Mouse (Mus musculus) heart, postnatal 0 days (tissue): ENCODE measurements around the gene Slc25a41. TPM values are rescaled to one million over a fixed set of nuclear protein-coding genes. Genes with fewer than 3 reads are reported as not detected.
A peak's percentile ranks its signal among the peaks of the same experiment; 100 is the strongest.

Experiments
- ATAC-seq: fragments of 200-750 bp; cut with Nextera tagmentation; 2 replicates; pipeline ENCODE4 v1.8.0; 2017; ENCODE audit warnings: low read depth, moderate number of reproducible peaks, moderate library complexity; ENCODE audit not compliant: insufficient read depth
- DNase-seq: peaks from one replicate; pipeline ENCODE4 v3.0.0-alpha.2; 2016; ENCODE audit warnings: low spot score
- H3K27ac ChIP-seq: fragments of 300-500 bp; sonication (generic); 2 replicates; pipeline ENCODE4 v1.5.1; 2014; ENCODE audit warnings: low read depth, mild to moderate bottlenecking
- H3K27me3 ChIP-seq: fragments of 300-500 bp; sonication (generic); 2 replicates; pipeline ENCODE4 v1.6.1; 2014; ENCODE audit warnings: low read length, mixed read lengths; ENCODE audit not compliant: control insufficient read depth, insufficient read depth
- H3K36me3 ChIP-seq: fragments of 300-500 bp; sonication (generic); replicated peaks from 2 replicates; pipeline ENCODE4 v1.6.1; 2014; ENCODE audit warnings: low read length, mixed read lengths; ENCODE audit not compliant: control insufficient read depth, insufficient read depth
- H3K4me1 ChIP-seq: fragments of 300-500 bp; sonication (generic); 2 replicates; pipeline ENCODE4 v1.6.1; 2014; ENCODE audit warnings: antibody characterized with exemption; ENCODE audit not compliant: control insufficient read depth, insufficient read depth
- H3K4me2 ChIP-seq: fragments of 300-500 bp; sonication (generic); 2 replicates; pipeline ENCODE4 v1.6.1; 2014; ENCODE audit warnings: low read depth, mild to moderate bottlenecking, low read length, moderate library complexity
- H3K4me3 ChIP-seq: fragments of 300-500 bp; sonication (generic); 2 replicates; pipeline ENCODE4 v1.5.1; 2014; ENCODE audit warnings: low read depth, low read length
- H3K9ac ChIP-seq: fragments of 300-500 bp; sonication (generic); replicated peaks from 2 replicates; pipeline ENCODE4 v1.6.1; 2014; ENCODE audit warnings: low read depth, low read length, mixed read lengths
- H3K9me3 ChIP-seq: fragments of 300-500 bp; sonication (generic); replicated peaks from 2 replicates; pipeline ENCODE4 v1.6.1; 2016; ENCODE audit warnings: low read length; ENCODE audit not compliant: control insufficient read depth
- CTCF ChIP-seq: IDR thresholded peaks from 2 replicates; pipeline ENCODE4 v1.5.1; 2016; ENCODE audit warnings: antibody characterized with exemption, control low read depth, low read depth
- EP300 ChIP-seq: IDR thresholded peaks from 2 replicates; pipeline ENCODE4 v1.6.1; 2016; ENCODE audit warnings: antibody characterized with exemption, low read depth
- WGBS: fragments of 180-500 bp; shearing (Covaris S2); extraction: QIAGEN DNeasy Blood & Tissue Kit; methylation state at CpG from one replicate; pipeline ENCODE4 v1.1.7; 2014; 5-methylcytosine and 5-hydroxymethylcytosine counted together
- polyA plus RNA-seq: library from polyadenylated mRNA; unstranded; fragments of >200 nt; fragmentation: Nextera tagmentation; extraction: Ambion mirVana; gene quantifications from 2 replicates; pipeline ENCODE4 v1.2.1, GENCODE M21; 2015
- total RNA-seq: library from RNA; depleted of rRNA; stranded (reverse); fragments of >200 nt; gene quantifications from 2 replicates; pipeline ENCODE4 v1.2.3, GENCODE M21; 2014; ENCODE audit warnings: low replicate concordance

The Slc25a41 gene
- total and polyA plus RNA-seq, 2 experiments from 2014 or later: not detected

DNA sequence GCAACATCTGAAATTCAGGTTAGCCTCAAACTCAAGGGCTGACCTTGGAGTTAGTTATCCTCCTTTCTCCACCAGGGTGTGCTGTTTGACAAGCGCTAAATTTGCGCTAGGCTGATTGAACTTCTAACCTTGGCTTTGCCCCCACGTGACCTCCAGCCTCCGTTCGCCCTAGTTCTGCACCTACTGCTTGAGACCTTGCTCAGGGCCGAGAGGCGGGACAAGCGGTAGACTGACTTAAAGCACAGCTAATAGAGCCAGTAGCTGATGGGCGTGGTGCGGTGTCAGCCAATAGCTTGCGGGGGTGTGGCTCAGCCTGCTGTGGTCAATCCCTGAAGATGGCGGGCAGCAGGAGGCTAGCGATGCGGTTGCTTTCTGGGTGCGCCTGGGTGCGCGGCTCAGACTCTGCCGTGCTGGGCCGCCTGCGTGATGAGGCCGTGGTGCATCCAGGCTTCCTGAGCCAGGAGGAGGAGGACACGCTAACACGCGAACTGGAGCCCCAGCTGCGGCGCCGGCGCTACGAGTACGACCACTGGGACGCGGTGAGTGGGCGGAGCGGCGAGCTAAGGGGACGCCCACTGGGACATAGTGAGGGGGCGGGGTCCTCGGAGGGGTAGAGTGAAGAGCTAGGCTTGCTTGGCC, 44.3 kb downstream of the Slc25a41 start, which contains the start of gene Alkbh7:
TSS of gene Alkbh7 (plus strand) at position 311 of the 639 bp plus-strand sequence.
- Histone ChIP-seq H3K9me3 (no peaks in the 10 kb centered on the region), H3K36me3 (peaks cover 48% of the 10 kb centered on the region), H3K27me3 (no peaks in the 10 kb centered on the region), H3K4me3 (peak within 1 kb of the TSS; percentile 88), H3K27ac (peak within 1 kb of the TSS; percentile 84), H3K4me2 (peak within 1 kb of the TSS; percentile 65), H3K9ac (peak within 1 kb of the TSS; percentile 51), H3K4me1 (peaks cover 10% of the 10 kb centered on the region; the same call in 1 of the 2 replicates)
- peak; percentile 99 for ATAC-seq
- WGBS: under 1% methylated on average over 38 of the region's 38 CpGs
- TF ChIP-seq EP300 (peak; percentile 84), CTCF (peak; percentile 91)
- peak; percentile 100 for DNase-seq

DNA sequence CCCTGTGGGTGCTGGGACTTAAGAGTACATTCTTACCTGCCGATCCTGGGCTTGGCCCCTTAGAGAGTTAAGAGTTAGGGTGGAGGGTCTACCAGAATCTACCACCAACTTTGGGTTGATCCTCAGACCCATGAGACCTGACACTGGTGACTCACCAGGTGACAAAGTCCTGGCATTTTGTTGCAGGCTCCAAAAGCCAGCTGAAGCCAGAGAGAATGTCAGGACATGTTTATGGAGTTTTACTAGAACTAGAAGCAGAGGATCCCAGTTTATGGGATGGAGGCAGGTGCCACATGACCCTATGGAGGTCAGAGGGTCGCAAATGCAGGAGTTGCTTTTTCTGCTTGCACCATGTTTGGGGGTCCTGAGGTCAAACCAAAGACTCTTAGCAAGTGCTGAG, 44.9 kb downstream of the Slc25a41 start:
- Histone ChIP-seq H3K9me3 (no peaks in the 10 kb centered on the region), H3K36me3 (peaks cover 49% of the 10 kb centered on the region), H3K4me3 (no peak overlapping the region), H3K9ac (no peak overlapping the region), H3K4me1 (peaks cover 10% of the 10 kb centered on the region; the same call in 1 of the 2 replicates), H3K27ac (peak overlapping the region; percentile 51), H3K4me2 (0 out of 2 replicates have a peak overlapping the region, but pooled peaks have one; percentile 65), H3K27me3 (no peaks in the 10 kb centered on the region)
- TF ChIP-seq CTCF (no peak), EP300 (no peak)
- DNase-seq: no peak
- 64% methylated on average over 2 of the region's 2 CpGs for WGBS
- ATAC-seq: no peak

DNA sequence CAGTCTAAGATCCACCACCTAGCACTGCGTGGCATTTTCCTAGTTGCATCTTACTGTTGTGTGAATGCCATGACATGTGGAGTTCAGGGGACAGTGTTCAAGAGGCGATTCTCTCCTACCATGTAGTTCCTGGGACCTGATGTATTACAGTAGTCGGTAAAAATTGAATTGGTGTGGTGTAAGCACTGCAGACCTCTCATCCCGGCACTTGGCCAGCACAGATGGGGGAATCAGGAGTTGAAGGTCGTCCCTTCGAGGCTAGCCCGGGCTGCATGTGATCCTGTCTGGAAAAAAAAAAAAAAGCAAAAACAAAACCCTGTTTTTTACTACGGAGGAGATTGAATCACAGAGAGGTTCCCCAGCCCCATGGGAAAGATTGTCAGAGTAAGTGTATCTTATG, 46.4 kb downstream of the Slc25a41 start:
- no peaks in the 10 kb centered on the region for H3K9me3 ChIP-seq
- WGBS: 82% methylated on average over 8 of the region's 8 CpGs
- H3K9ac ChIP-seq: no peak overlapping the region
- no peak overlapping the region for H3K4me3 ChIP-seq
- peaks cover 49% of the 10 kb centered on the region for H3K36me3 ChIP-seq
- DNase-seq: no peak
- H3K27ac ChIP-seq: no peak overlapping the region
- H3K27me3 ChIP-seq: no peaks in the 10 kb centered on the region
- no peak for ATAC-seq
- TF ChIP-seq EP300: no peak
- no peak for TF ChIP-seq CTCF
- no peak overlapping the region for H3K4me2 ChIP-seq
- no peaks in the 10 kb centered on the region; the same call in 1 of the 2 replicates for H3K4me1 ChIP-seq

DNA sequence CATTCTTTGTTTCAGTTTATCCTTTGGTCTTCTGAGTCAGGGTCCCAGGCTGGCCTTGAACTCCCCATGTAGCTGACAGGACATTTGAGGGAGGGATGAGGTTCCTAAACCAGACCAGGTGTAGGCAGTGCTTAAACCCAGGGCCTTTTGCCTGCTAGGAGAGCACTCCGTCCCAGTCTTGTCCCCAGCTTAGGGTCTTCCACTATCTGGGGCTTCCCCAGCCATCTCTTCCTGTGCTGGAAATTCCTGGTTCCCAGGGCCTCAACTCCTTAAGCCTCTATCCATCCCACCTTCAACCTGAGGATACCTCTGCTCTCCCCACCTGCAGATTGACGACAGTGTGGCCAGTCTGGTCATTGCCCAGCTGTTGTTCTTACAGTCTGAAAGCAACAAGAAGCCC, 50.5 kb downstream of the Slc25a41 start:
- ATAC-seq (no peak), DNase-seq (no peak)
- Histone ChIP-seq H3K4me3 (peak overlapping the region; percentile 69), H3K27me3 (no peaks in the 10 kb centered on the region), H3K4me2 (peak overlapping the region; percentile 93), H3K9me3 (no peaks in the 10 kb centered on the region), H3K9ac (peak overlapping the region; percentile 65; the same call in 1 of the 2 replicates), H3K36me3 (peaks cover 38% of the 10 kb centered on the region), H3K4me1 (peaks cover 5% of the 10 kb centered on the region), H3K27ac (no peak overlapping the region)
- 60% methylated on average over 2 of the region's 2 CpGs for WGBS
- no peak for TF ChIP-seq CTCF
- no peak for TF ChIP-seq EP300

DNA sequence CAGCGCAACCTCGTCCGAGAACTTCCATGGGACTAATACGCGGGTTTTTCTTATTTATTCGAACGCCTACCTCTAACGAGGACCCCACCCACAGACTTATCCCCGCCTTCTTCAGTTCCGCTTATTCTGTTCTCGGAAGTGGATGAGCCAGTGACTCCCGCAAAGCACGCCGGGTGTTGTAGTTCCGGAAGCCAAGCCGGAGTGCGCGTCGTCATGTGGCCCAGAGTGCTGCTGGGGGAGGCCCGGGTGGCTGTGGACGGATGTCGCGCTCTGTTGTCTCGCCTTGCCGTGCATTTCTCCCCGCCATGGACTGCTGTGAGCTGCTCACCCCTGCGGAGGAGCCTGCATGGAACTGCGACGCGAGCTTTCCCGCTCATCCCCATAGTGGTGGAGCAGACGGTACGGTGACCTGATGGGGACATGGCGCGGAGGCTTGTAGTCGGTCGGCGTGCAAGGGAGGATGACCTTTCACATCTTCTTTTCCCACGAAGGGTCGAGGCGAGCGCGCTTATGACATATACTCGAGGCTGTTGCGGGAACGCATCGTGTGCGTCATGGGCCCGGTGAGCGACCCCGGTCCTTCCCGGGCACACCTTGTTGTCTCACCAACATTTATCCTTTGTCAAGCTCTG, 51.2 kb downstream of the Slc25a41 start, which contains the start of gene Clpp:
TSS of gene Clpp (plus strand) at position 191 of the 632 bp plus-strand sequence.
- Histone ChIP-seq H3K9me3 (no peaks in the 10 kb centered on the region), H3K4me1 (peaks cover 5% of the 10 kb centered on the region), H3K4me3 (peak within 1 kb of the TSS; percentile 69), H3K27me3 (no peaks in the 10 kb centered on the region), H3K27ac (peak within 1 kb of the TSS; percentile 65), H3K9ac (peak within 1 kb of the TSS; percentile 65), H3K36me3 (peaks cover 31% of the 10 kb centered on the region), H3K4me2 (peak within 1 kb of the TSS; percentile 93)
- under 1% methylated on average over 52 of the region's 52 CpGs for WGBS
- DNase-seq: peak; percentile 98
- TF ChIP-seq EP300 (no peak), CTCF (no peak)
- peak; percentile 96 for ATAC-seq
